Mouse (Mus musculus) embryonic fibroblast, embryonic 13.5 days (primary cell): ENCODE results near the gene Ak8.

Experiments used
- CTCF ChIP-seq: IDR thresholded peaks from 2 replicates; pipeline ENCODE4 v1.5.1; 2011; ENCODE audit warnings: mild to moderate bottlenecking, control low read depth, low read length, moderate library complexity, borderline replicate concordance; ENCODE audit not compliant: insufficient read depth
- POLR2A ChIP-seq: IDR thresholded peaks from 2 replicates; pipeline ENCODE4 v1.6.1; 2011; ENCODE audit warnings: low read depth, mild to moderate bottlenecking, control low read depth, low read length, moderate library complexity

DNA sequence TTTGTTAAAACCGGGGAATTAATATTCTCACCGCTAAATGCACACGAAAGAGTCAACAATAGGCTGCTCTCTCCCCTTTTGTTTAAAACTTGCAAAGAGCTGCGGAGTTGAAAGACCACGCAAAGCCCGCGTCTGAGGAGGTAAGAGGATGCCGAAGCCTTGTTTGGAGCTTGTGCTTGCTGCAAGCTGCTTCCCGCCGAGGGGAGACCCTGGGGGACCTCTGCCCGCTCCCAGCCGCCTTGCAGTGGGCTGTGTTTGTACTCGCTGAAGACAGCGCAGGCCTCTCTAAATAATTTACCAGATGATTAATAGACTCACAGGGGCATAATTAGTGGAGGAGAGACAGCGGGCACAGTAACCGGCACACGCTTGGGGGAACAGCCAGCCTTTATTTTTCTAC is 51.2 kb downstream of the Ak8 start:
- TF ChIP-seq POLR2A (no peak), CTCF (no peak)
